Mouse (Mus musculus) kidney, adult 9 months (tissue): ENCODE data around the gene Mrpl58.
"Not testable (repeated sequence)": the region's sequence is repeated elsewhere in the genome, so short reads cannot be mapped to it uniquely, and the experiment has no call there.

Experiments
- DNase-seq: peaks from one replicate; pipeline ENCODE4 v3.0.0; 2022

The Mrpl58 gene

DNA sequence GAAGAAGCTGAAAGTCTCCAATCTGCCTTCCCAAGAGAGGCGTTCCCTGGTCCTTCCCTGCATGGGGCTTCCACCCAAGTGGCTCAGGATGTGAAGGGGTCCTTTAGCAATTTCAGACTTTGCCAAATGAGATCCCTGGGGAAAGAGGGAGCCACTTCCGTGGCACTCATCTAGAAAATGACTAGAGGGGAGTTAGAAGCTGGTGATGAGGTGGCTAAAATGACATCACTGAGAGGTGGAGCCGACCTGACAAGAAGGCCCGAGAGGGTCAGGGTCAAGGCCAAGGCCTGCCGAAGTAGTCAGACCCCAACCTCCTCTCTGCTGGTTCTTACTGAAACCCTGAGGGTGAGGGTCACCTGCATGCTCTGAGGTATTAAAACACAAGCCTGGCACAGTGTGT, 20.7 kb upstream of the Mrpl58 start:
- no peak for DNase-seq

DNA sequence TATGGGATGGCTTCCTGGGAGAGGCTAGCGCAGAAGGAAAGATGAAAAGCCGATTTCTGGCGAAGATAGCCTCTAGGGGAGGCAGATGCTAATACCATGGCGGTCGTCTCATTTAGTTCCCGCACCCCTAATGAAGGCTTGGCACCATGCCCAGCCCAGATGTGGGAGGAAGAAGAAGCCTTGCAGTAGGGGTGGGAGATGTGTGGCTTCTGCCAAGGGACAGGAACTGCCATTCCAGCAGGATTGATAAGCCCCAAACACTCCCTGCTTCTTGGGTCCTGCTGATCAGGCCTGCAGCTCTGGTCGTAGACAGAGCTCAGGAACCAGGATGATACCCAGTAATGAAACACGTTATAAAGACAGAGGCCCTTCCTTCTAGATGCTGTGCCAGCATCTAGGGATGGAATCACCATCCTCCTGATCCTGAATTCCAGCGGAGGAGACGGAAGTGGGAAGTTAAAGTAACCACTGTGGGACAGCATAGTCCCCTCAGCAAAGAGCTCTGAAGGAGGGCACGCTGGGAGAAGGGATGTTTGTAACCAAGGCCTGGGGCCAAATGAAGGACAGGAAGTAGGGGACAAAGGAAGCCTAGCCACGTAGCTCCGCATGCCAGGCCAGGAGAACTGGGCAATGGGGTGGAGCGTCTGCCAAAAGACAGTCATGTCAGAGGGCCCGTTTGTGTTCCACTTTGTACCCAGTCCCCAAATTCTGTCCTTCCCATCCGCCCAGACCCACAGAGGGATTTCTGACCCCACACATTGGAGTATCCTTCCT, 19.7 kb upstream of the Mrpl58 start:
- no peak for DNase-seq

DNA sequence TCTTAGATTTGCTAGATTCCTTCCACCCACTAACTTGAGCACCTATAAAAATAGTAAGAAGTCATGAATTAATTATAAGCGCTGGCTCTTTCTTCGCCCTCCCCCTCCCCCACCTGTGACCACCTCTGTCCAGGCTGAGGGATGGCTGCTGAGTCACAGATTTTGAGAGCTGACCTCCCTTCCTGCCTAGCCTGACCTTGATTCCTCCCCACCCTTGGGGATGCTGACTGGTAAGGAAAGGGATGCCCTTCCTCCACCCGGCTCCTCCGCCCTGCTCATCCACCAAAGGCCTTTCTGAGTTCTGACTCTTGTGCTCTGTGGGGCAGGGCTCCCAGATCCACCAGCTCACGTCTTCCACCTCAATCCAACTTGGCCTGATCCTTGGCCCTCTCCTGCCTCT, 19.0 kb upstream of the Mrpl58 start:
- no peak for DNase-seq

DNA sequence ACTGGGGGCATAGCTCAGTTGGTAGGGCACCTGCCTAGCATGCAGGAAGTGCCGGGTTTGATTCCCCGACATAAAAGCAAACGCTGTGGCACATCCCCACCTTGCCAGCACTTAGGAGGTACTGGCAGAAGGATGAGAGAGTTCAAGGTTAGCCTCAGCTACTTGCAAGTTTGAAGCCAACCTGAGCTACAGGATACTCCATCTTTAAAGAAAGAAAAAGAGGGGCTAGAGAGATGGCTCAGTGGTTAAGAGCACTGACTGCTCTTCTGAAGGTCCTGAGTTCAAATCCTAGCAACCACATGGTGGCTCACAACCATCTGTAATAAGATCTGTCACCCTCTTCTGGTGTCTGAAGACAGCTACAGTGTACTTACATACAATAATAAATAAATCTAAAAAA, 16.7 kb upstream of the Mrpl58 start:
- DNase-seq, result not testable (repeated sequence)

DNA sequence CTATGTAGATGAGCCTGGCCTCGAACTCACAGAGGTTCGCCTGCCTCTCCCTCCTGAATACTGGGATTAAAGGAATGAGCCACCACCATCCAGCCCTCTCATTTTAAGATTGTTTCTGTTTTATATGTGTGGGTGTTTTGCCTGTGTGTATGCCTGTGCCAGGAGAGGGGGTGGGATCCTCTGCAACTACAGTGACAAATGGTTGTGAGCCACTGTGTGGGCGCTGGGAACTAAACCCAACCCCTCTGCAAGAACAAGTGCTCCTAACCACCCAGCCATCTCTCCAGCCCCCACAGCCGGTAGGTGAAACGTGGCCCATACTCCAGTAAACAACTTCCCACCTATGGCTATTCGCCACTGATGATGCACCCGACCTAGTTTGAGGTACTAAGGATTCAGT, 12.2 kb upstream of the Mrpl58 start:
- DNase-seq, result no peak

DNA sequence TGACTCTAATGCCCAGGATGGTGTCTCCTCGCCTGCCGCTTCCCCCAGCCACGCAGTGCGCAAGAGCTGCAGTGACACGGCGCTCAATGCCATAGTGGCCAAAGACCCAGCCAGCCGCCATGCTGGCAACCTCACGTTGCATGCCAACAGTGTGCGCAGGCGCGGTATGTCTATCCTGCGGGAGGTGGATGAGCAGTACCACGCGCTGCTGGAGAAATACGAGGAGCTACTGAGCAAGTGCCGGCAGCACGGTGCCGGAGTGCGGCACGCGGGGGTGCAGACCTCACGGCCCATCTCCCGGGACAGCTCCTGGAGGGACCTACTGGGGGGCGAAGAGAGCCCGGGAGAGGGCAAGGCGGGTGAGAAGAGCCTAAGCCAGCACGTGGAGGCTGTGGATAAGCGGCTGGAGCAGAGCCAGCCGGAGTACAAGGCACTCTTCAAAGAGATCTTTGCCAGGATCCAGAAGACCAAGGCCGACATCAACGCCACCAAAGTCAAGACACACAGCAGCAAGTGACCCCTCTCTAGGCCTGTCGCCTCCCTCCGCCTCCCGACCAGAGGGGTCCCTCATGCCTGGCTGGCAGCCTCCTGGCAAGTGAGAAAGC, 9.7 kb upstream of the Mrpl58 start:
- DNase-seq, result no peak

DNA sequence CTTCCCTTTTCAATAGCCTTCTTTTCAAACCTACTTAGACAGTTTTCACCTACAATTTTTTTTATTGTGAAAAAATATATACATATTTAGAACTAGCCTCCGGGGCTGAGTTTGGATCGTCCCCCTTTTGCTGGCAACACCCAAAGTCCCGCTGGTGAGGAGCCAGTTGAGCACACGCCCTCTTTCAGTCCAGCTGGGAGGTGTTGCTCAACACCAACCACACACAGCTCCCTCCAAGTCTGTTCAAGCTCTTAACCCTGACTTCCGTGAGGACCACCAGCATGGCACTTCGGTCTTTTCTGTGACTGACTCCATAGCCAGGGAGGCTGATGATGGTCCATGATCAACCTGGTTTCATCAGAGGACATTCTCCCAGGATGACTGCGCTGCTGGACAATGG, 5.5 kb upstream of the Mrpl58 start:
- DNase-seq, result no peak

DNA sequence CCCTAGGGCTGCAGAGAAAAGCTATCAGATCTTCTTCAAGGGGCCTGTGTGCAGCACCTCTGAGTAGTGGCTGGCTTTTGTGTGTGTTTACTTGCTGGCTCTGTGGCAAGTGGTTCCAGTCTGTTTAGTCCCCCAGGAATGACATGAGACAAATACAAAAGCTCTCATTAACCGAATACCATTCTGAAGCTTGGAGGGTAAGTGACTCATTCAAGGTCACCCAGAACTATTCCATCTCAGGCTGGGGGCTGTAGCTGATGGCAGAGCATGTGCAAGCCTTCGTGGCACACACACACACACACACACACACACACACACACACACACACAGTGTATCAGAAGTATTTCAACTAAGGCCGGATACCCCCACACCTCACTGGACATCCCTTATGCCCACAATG, 3.4 kb upstream of the Mrpl58 start:
- DNase-seq, result no peak

DNA sequence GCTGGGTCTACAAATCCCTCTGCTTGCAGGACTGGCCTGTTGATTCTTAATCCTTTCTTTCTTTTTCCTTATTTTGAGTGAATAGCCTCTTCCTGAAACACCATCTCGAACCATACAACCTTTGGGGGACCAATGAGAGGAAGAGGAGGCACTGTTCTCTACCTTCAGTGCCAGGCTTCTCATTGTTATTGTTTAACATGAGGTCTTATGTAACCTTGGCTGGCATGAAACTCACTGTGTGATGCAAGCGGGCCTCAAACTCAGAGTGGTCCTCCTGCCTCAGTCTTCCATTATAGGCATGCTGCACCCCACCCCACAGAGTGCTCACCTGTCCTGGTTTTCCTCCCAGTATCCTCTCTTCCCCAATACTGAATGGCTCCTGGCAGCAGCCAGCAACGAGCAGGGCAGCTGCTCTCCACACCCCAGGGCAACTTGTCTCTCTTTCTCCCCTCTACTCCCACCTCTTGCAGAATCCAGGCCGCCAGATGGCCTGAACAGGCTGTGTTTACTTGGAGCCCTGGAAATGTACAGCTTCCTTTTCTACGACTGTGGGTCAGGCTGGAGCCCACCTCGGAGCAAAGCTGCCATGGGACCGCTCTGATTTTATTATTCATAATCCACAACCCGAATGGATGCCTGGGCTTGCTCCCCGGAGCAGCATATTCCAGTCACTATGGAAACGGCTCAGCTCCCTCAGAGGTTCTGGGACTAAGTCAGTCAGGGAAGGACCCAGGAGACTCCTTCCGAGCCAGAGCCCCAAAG, 2.7 kb upstream of the Mrpl58 start:
- DNase-seq, result no peak

DNA sequence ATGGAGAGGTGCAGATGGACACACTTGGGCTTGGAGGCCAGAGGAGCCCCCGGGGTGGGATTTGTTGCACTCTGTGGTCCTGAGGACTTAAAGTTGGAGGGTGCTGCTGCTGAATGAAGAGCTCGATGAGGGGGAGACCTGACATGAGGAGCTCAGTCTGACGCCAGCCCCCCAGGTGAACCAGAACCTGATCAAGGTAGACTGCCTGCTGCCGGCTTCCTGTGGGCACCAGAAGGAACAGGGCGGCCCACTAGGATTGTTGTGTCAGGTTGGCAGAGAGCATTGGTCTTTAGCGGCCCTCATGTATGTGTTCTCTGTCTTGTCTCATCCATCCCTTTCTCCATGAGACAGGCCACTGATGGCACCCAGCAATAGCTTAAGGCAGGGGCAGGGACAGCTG, 2.2 kb downstream of the Mrpl58 start:
- DNase-seq, result no peak

DNA sequence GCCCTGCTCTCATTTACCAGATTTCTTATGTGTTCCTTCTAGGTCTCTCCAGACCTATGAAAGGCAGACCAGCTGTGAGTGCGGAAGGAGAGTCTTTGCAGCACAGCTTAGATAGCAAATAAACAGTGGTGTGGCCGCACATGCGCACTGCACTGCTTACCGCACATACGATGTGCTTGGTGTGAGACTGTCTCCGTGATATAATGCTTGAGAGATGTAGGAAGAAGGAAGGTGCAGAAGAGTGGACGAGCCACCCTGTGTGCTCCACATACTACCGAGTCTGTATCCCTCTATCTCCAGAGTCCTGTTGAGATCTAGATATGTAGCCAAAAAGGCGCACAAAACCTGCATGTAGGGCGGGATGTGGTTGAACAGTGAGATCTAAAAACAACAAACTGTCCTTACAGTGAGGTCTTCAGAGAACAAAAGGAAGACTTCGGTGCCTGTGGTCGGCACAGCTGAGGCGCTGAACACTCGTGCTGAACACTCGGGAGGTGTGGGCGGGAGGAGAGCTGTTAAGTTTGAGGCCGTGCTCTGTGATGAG, 3.4 kb downstream of the Mrpl58 start:
- DNase-seq, result no peak

DNA sequence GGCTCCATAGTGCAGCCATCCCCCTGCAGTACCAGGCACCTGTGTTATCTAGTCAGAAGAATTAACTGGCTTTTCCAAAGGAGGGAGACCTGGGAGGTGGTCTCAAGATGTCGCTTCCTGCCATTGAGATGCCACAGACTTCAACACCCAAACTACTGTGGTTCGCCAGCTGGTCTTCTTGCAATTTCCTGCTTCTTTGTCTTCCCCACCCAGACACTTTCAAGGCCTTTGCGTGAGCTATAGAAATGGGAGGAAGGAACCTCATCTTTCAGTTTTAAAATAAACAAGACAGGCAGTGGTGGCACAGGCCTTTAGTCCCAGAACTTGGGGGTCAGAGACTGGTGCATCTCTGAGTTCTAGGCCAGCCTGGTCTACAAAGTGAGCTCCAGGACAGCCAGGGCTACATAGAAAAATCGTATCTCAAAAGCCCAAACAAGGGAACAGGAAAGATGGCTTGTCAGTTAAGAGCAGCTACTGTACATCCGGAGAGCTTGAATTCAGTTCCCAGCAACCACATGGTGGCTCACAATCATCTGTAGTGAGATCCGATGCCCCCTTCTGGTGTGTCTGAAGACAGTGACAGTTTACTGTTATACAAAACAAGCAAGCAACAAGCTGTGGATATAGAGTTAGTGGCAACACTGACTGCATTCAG, 4.8 kb downstream of the Mrpl58 start:
- DNase-seq, result no peak

DNA sequence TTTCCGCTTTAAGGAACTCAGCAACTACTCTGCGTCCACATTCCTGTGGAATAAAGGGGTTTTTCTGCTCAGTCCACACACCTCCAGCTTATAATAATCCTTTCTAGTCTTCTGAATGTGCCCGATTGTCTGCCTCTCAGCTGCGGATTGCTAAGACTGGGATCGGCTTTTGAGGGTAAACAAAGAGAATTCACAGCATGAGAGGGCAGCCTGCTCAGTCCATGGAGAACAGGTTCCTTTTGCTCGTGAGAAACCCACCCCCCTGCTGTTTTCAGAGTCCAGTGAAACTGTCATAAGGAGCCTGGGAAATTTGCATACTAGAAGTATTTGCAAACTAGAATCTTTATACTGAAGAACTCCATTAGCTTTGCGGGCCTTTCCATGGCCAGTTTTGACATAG, 6.0 kb downstream of the Mrpl58 start:
- DNase-seq, result no peak

DNA sequence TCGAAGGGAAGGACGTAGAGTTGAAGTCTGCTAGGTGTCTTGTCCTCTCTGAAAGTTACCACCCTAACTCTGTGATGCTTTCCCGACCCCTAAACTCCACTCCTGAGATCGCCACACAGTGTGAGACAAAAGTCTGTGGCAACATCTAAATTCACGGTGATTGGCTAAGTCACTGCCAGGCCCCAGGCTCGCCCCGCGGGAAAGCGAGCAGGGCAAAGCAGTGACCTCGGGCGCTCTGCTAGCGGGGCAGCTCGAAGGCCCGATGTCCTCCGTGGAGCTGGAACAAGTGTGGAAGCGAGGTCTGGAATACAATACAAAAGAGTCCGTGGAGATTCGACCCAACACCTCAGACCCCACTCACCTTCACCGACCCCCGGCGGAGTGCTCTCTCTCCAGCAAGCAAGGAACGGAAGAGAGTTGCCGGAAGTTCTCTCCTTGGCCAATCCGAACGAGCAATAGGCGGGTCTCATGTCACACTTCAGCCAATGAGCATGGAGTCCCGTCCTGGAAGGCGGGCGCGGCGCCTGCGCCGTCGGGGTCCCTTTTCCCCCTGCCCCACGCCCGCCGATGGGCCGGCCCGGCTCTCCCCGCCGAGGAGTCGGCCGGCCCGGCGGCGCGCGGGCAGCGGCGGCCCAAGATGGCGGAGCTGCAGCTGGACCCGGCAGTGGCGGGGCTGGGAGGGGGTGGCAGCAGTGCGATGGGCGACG, 16.1 kb downstream of the Mrpl58 start, which contains the start of the genes Atp5h and Kctd2:
Gene Atp5h, minus strand, starts transcription at position 432 of the 707 bp plus-strand sequence.
Gene Kctd2, plus strand, starts transcription at position 598 of the 707 bp plus-strand sequence.
- DNase-seq, result peak; percentile 96

DNA sequence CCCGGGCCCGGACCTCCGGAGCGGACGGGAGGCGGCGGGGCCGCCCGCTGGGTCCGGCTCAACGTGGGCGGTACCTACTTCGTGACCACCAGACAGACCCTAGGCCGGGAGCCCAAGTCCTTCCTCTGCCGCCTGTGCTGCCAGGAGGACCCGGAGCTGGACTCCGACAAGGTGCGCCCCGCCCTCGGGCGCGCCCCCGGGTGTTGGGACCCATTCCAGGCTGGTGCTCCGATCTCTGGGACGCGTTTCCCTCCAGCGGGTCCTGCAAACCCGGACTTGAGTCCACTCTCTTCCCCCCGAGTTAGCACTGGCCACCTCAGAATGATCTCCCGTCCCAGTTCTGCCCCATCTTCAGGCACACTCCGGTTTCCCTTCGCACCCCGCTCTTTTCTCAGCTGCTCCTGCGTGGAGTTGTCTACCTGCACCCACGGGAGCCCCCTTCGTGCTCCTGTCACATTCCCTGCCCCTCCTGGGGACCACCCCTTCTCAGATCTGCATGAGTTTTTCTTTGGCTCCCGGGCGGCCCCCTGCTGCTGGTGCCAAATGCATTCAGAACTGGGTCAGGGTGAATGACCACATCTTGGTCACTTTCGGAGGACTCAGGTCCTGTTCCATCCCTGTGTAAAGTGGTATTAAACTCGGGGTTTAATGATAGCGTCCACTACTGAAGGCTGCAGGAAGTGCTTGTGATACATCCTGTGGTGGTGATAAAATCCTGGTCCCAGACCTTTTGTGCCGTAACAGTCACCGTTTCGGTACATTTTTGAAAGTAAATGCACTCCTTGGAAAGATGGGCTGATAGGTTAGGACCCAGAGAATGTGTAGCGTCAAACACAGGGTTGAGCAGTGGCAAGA, 17.0 kb downstream of the Mrpl58 start:
- peak; percentile 67 for DNase-seq

DNA sequence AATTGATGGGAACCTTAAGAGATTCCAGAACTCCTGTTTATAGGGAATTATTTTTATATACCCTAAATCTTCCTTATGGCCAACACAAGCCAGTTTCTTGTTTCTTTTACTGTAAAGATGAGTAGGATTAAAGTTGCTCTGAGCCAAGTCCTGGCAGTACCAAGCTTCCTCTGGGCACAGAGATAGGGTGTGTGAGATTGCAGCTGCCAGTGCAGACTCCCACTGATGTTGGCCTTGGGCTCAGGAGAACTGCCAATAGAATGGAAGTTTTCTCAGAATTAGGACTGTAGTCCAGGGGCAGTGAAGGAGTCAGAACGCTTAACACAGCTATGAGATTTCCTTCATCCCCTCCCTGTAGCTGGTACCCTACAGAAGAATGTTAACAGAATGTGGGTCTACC, 17.8 kb downstream of the Mrpl58 start:
- DNase-seq, result no peak

DNA sequence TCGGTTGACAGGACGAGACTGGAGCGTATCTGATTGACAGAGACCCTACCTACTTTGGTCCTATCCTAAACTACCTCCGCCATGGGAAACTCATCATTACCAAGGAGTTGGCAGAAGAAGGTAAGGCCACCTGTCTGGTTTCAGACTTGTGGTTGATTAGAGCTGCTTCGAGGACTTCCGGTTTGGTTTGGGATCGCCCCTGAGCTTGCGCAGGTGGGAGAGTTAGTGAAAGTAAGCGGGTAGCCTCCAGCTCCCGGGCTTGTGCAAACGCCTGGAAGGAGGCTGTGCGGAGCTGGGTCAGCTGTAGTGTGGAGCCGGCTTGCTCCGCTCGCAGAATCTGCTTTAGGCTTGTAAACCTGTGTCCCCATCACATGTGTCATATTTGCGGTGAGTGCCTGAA, 18.4 kb downstream of the Mrpl58 start:
- no peak for DNase-seq

DNA sequence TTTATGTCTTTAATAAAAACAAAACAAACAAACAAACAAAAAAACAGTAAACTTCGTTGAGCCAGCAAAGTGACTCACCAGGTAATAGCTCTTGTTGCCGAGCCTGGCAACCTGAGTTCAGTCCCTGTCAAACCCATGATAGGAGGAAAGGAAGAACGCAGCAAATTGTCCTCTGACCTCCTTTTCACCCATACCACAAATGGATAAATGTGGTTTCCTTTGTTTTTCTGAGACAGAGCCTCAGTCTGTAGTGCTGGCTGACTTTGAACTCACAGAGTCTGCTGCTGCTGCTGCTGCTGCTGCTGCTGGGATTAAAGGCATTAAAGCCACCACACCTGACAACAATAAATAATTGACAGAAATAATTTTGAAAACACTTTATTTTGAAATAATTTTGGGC, 19.5 kb downstream of the Mrpl58 start:
- no peak for DNase-seq

DNA sequence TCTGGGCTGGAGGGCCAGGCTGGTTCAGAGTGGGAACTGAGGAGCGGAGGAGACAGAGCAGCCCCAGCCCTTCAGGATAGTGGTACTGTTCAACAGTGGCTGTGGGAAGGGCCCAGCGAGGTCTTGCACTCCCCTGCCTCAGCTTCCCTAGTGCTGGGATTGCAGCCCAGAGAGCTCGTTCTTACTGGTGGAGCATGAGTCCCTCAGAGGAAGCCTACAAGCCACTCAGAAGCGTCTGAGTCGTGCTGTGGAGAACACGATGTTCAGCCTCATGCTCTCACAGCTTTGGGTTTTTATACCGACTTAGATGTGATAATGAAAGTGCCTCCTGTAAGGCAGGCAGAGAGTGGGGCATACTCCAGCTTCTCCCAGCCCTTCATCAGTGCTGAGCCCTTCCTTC, 21.1 kb downstream of the Mrpl58 start:
- DNase-seq, result no peak

DNA sequence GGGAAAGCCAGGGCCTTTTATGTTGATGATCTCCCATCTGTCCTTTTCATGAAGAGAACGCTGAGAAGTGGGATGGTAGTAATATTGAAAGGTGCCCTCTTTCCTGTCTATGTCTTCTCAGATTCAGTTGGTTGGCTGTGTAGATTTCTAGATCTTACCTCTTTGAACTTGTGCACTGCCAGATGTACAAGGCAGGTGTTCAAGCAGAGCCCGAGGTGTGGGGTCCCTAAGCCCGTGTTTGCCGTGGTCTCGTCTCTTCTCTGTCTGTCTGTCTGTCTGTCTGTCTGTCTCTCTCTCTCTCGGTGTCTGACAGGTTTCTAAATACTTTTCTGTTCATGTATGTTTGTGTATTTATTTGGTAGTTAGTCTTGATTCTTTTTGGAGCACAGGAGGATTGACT, 22.1 kb downstream of the Mrpl58 start:
- DNase-seq, result no peak
